Mouse (Mus musculus) cerebellum, postnatal 10 days (tissue): ENCODE data around the gene Lin28a.

ENCODE experiments used
- DNase-seq, 2 experiments: peaks; one replicate each; pipeline ENCODE4 v3.0.0; 2021; ENCODE audit warnings: mixed read lengths in 2 of 2

Gene Lin28a

GRCm38 (mm10) chr4:134018779-134019145 lies at the start of gene Lin28a:
Gene Lin28a (minus strand): TSS chr4:134018841.
- DNase-seq: peak; percentile 25 to 26

- DNase-seq: no peak
These were observed 49.3 kb upstream of the Lin28a start for GRCm38 (mm10) chr4:134067833-134068544.

GRCm38 (mm10) chr4:134067383-134067782 lies 48.7 kb upstream of the Lin28a start:
- DNase-seq: no peak

GRCm38 (mm10) chr4:134065431-134066004 lies 46.9 kb upstream of the Lin28a start:
- no peak for DNase-seq

GRCm38 (mm10) chr4:134062561-134062960 lies 43.9 kb upstream of the Lin28a start:
- no peak for DNase-seq

- no peak for DNase-seq
These were observed 43.4 kb upstream of the Lin28a start for GRCm38 (mm10) chr4:134061944-134062446.

- no peak for DNase-seq
These were observed 42.7 kb upstream of the Lin28a start for GRCm38 (mm10) chr4:134061166-134061830.

- no peak for DNase-seq
These were observed 41.7 kb upstream of the Lin28a start, which contains the start of gene Crybg2 for GRCm38 (mm10) chr4:134060135-134060865. Gene Crybg2 (plus strand): TSS chr4:134060815.

- DNase-seq: no peak
These were observed 40.3 kb upstream of the Lin28a start for GRCm38 (mm10) chr4:134058908-134059307.

GRCm38 (mm10) chr4:134058166-134058715 lies 39.6 kb upstream of the Lin28a start:
- no peak for DNase-seq

GRCm38 (mm10) chr4:134053538-134053937 lies 34.9 kb upstream of the Lin28a start, which contains the start of gene Zfp683:
Gene Zfp683 (plus strand): TSS chr4:134053838.
- DNase-seq: no peak

- DNase-seq: peak; percentile 91 to 94
These were observed 33.9 kb upstream of the Lin28a start for GRCm38 (mm10) chr4:134052560-134052959.

- DNase-seq: no peak
These were observed 33.3 kb upstream of the Lin28a start for GRCm38 (mm10) chr4:134051912-134052311.

GRCm38 (mm10) chr4:134047648-134048047 lies 29.0 kb upstream of the Lin28a start:
- no peak for DNase-seq

GRCm38 (mm10) chr4:134043041-134043440 lies 24.4 kb upstream of the Lin28a start:
- DNase-seq: no peak

- peak; percentile 44 to 51 for DNase-seq
These were observed 22.9 kb upstream of the Lin28a start for GRCm38 (mm10) chr4:134041317-134042123.

GRCm38 (mm10) chr4:134035953-134036352 lies 17.3 kb upstream of the Lin28a start:
- peak; percentile 91 to 93 for DNase-seq

- no peak for DNase-seq
These were observed 7.2 kb upstream of the Lin28a start for GRCm38 (mm10) chr4:134025802-134026201.

- DNase-seq: peak; percentile 42 to 47
These were observed 2.0 kb upstream of the Lin28a start for GRCm38 (mm10) chr4:134020621-134021020.

GRCm38 (mm10) chr4:134019641-134020351 lies 1.2 kb upstream of the Lin28a start:
- DNase-seq: peak; percentile 92 to 94

GRCm38 (mm10) chr4:134019210-134019609 lies 569 bp upstream of the Lin28a start:
- peak; percentile 32 to 49 for DNase-seq
